ENCODE assay signal across 15 mouse cellular contexts in genomic region chr14:67141151-67141550, GRCm38 (mm10).
DNase-seq lines count a peak whose midpoint lies in the region; ATAC-seq and TF ChIP-seq lines count a peak whose summit lies in the region.
"Had no signal": no experiment of that assay in that cellular context is flagged by ENCODE, and none has a peak within 500 bp of the region (broad histone marks: within the 10 kb centered on the region; RNA-seq: fewer than 3 reads in every experiment).

No protein-coding gene starts in this region.

- H3K4me1 ChIP-seq in midbrain, embryonic 11.5 days (ENCODE audit: control insufficient read depth, insufficient read depth, low read length): peaks cover 4% of the 10 kb centered on the region; the same call in 1 of the 2 replicates
- peaks cover 10% of the 10 kb centered on the region for H3K4me1 ChIP-seq in midbrain, embryonic 16.5 days (ENCODE audit: control insufficient read depth, insufficient read depth, low read length)
- peaks cover 22% of the 10 kb centered on the region for H3K4me1 ChIP-seq in neural tube, embryonic 15.5 days
- H3K4me1 ChIP-seq in lung, postnatal 0 days (ENCODE audit: insufficient read depth, low read depth, low read length): no peaks in the 10 kb centered on the region

- no peaks in the 10 kb centered on the region for H3K36me3 ChIP-seq in midbrain, embryonic 11.5 days (ENCODE audit: control insufficient read depth, insufficient read depth, low read length)
- no peaks in the 10 kb centered on the region for H3K36me3 ChIP-seq in midbrain, embryonic 16.5 days (ENCODE audit: control insufficient read depth, insufficient read depth, low read length)
- no peaks in the 10 kb centered on the region for H3K36me3 ChIP-seq in neural tube, embryonic 15.5 days
- H3K36me3 ChIP-seq in lung, postnatal 0 days (ENCODE audit: insufficient read depth, low read length): no peaks in the 10 kb centered on the region
- H3K36me3 ChIP-seq: hindbrain, embryonic 13.5 days had no signal

- no peak for TF ChIP-seq EP300 in lung, postnatal 0 days (IDR thresholded peaks at IDR 0.05)

- WGBS in midbrain, embryonic 11.5 days: 77% methylated on average over 7 of the region's 7 CpGs
- 85% methylated on average over 7 of the region's 7 CpGs for WGBS in midbrain, embryonic 16.5 days
- WGBS in neural tube, embryonic 15.5 days: 74% methylated on average over 7 of the region's 7 CpGs
- 59% methylated on average over 7 of the region's 7 CpGs for WGBS in lung, postnatal 0 days

- H3K9me3 ChIP-seq in midbrain, embryonic 11.5 days (ENCODE audit: control insufficient read depth, low read length): no peaks in the 10 kb centered on the region
- no peaks in the 10 kb centered on the region for H3K9me3 ChIP-seq in midbrain, embryonic 16.5 days (replicated peaks; ENCODE audit: control insufficient read depth, low read length, poor library complexity, severe bottlenecking)
- H3K9me3 ChIP-seq in neural tube, embryonic 15.5 days (replicated peaks): no peaks in the 10 kb centered on the region
- no peaks in the 10 kb centered on the region for H3K9me3 ChIP-seq in lung, postnatal 0 days (ENCODE audit: low read length)
- H3K9me3 ChIP-seq: hindbrain, embryonic 13.5 days had no signal

- no peaks in the 10 kb centered on the region for H3K27me3 ChIP-seq in midbrain, embryonic 11.5 days (ENCODE audit: control insufficient read depth, insufficient read depth, low read length)
- H3K27me3 ChIP-seq in midbrain, embryonic 16.5 days (ENCODE audit: control insufficient read depth, insufficient read depth, low read depth, low read length): no peaks in the 10 kb centered on the region
- H3K27me3 ChIP-seq in neural tube, embryonic 15.5 days (replicated peaks): no peaks in the 10 kb centered on the region
- no peaks in the 10 kb centered on the region for H3K27me3 ChIP-seq in lung, postnatal 0 days (replicated peaks; ENCODE audit: insufficient read depth, low read length)
- H3K27me3 ChIP-seq: CH12.LX; hindbrain, embryonic 13.5 days had no signal

- no peak overlapping the region for H3K4me2 ChIP-seq in midbrain, embryonic 11.5 days
- H3K4me2 ChIP-seq in midbrain, embryonic 16.5 days (ENCODE audit: low read length): no peak overlapping the region
- peak overlapping the region; percentile 36 for H3K4me2 ChIP-seq in neural tube, embryonic 15.5 days
- H3K4me2 ChIP-seq in lung, postnatal 0 days (replicated peaks; ENCODE audit: low read depth, low read length): no peak overlapping the region
- H3K4me2 ChIP-seq: hindbrain, embryonic 13.5 days had no signal

- ATAC-seq in midbrain, embryonic 11.5 days (ENCODE audit: low FRiP score): no peak
- ATAC-seq in midbrain, embryonic 16.5 days: no peak
- ATAC-seq in neural tube, embryonic 15.5 days (ENCODE audit: low FRiP score): no peak
- no peak for ATAC-seq in lung, postnatal 0 days

- H3K27ac ChIP-seq in midbrain, embryonic 11.5 days (ENCODE audit: low read depth, low read length): no peak overlapping the region
- no peak overlapping the region for H3K27ac ChIP-seq in midbrain, embryonic 16.5 days (ENCODE audit: low read length)
- H3K27ac ChIP-seq in neural tube, embryonic 15.5 days (replicated peaks): 0 out of 2 replicates have a peak overlapping the region, but pooled peaks have one; percentile 68
- no peak overlapping the region for H3K27ac ChIP-seq in lung, postnatal 0 days (ENCODE audit: low read length)

- peak; percentile 85 for DNase-seq in heart, adult 11 months
- DNase-seq in heart, postnatal 4 days: no peak
- DNase-seq in midbrain, embryonic 11.5 days (ENCODE audit: low spot score, missing footprints): peak; percentile 67
- peak; percentile 65 to 70 for DNase-seq in layer of hippocampus, adult 8-10 months (ENCODE audit: low spot score in 2 of 2)
- DNase-seq in lung, postnatal 0 days (ENCODE audit: low spot score): no peak
- DNase-seq in kidney, adult 8-10 months: no peak
- DNase-seq: adrenal gland, postnatal 25 days; gastrocnemius, postnatal 36 days; kidney, postnatal 14 days; lung, postnatal 4 days had no signal

- TF ChIP-seq CTCF in lung, postnatal 0 days (IDR thresholded peaks at IDR 0.05): no peak

- no peak overlapping the region for H3K4me3 ChIP-seq in midbrain, embryonic 11.5 days (ENCODE audit: low read depth, low read length)
- H3K4me3 ChIP-seq in midbrain, embryonic 16.5 days (ENCODE audit: low read depth, low read length): no peak overlapping the region
- H3K4me3 ChIP-seq in neural tube, embryonic 15.5 days (replicated peaks): no peak overlapping the region
- H3K4me3 ChIP-seq in lung, postnatal 0 days (ENCODE audit: low read depth, low read length): no peak overlapping the region
- H3K4me3 ChIP-seq: erythroblast, embryonic 14.5 days; hindbrain, embryonic 13.5 days had no signal

- H3K9ac ChIP-seq in midbrain, embryonic 11.5 days (ENCODE audit: low read length): no peak overlapping the region
- H3K9ac ChIP-seq in midbrain, embryonic 16.5 days (ENCODE audit: low read depth, low read length): no peak overlapping the region
- H3K9ac ChIP-seq in neural tube, embryonic 15.5 days (replicated peaks): no peak overlapping the region
- H3K9ac ChIP-seq in lung, postnatal 0 days (replicated peaks; ENCODE audit: low read depth): no peak overlapping the region

Comparison
In these comparisons a context has a peak if more than half of its experiments do, and no peak if none do; other contexts are left out.
1. DNase-seq: peak in heart, adult 11 months (single experiment), midbrain, embryonic 11.5 days (single experiment) and layer of hippocampus, adult 8-10 months (2 of 2); none in heart, postnatal 4 days (single experiment), lung, postnatal 0 days (single experiment) and kidney, adult 8-10 months (0 of 2).